Mouse (Mus musculus): ENCODE data around the gene Ctnnal1.
"Not testable (repeated sequence)": the region's sequence is repeated elsewhere in the genome, so short reads cannot be mapped to it uniquely, and the experiment has no call there.

Ctnnal1 gene

GRCm38 (mm10) chr4:56865003-56865511 is at the start of gene Ctnnal1:
TSS of gene Ctnnal1 (minus strand) at chr4:56865188.
- peak; percentile 71 for DNase-seq (ENCODE audit: low spot score)

DNA sequence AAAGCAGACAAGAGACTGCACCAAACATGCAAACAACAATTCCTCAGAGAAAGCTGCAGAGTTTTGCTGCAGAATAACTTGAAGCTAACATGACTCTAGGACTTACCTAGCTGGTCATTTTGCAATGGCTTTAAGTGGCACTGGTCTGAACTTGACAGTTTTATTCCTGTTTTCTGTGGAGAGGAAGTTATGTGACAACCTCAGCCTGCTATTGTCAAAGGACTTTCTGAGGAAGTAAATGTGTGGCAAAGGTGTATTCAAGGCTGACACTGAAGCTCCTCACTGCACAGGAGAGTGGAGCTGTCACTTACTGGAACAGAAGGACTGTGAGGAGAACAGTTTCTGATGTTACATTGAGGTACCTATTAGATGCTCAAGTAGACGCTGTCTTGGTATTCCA is 49.8 kb upstream of the Ctnnal1 start:
- no peak for DNase-seq (ENCODE audit: low spot score)

DNA sequence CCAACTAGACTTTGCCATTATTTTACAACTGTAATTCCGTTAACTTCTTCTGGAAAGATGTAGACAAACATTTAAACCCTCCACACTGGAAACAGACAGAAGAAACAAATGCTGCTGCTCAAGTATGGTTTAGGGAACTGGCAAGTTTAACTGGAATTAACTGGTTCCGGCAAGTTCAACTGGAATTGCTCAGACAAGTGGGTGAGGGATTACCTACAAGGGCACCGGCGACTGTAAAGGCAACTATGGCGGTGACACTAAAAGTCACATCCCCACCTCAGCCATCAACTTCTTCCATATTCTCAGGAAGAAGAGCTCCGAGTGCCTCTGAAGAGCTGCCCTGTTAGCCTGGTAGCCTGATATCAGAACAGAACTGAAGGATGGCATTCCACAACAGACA is 49.4 kb upstream of the Ctnnal1 start:
- no peak for DNase-seq (ENCODE audit: low spot score)

- DNase-seq (ENCODE audit: low spot score), result no peak
These were observed 47.5 kb upstream of the Ctnnal1 start for GRCm38 (mm10) chr4:56912382-56913001.

DNA sequence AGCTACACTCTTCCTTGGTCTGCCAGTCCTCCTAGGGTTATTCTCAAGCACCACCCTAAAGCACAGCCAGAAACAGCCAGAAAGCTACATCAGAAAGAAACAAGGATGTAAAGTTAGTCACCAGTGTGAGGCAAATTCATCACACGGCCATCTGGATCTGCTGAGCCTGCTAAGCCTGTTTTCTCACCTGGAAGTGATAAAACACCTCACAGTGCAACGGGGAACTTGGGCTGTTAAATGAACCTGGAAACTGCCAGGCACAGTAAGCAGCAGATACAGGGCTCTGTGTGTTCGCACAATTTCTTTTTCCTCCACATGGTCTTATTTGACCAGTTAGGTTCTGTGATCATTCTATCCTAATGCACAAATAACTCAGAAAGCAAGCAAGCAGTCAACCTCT is 44.6 kb upstream of the Ctnnal1 start:
- DNase-seq (ENCODE audit: low spot score), result no peak

- DNase-seq (ENCODE audit: low spot score), result no peak
These were observed 42.7 kb upstream of the Ctnnal1 start for GRCm38 (mm10) chr4:56907671-56908070.

DNA sequence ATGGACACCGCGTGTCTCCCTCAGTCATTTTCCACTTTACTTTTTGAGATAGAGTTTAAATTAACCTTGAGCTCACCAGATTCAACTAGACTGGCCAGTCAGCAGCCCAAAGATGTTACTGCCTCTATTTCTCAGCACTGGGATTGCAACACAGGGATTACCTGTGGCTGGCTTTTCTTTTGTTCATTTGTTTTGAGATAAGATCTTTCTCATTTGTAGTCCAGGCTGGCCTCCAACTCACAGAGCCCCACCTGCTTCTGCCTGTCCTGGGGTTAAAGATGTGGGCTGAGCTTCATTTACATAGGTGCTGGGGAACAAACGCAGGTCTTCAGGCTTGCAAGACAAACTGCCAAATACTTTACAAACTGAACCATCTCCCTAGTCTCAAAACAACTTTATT is 41.9 kb upstream of the Ctnnal1 start:
- no peak for DNase-seq (ENCODE audit: low spot score)

DNA sequence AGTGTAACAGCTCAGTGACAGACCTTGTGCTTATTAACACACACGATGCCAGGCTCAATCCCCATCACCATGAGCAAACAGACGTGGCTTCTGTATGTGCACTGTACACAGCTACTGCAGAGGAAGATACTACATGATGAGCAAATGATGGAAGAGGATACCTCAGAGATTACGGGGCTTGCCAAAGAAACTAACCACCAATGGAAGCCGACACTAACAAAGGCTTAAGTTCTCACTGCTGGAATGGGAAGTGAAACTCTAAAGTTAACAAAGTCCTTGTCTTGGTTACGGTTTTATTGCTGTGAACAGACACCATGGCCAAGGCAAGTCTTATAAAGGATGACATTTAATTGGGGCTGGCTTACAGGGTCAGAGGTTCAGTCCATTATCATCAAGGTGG is 40.5 kb upstream of the Ctnnal1 start:
- DNase-seq (ENCODE audit: low spot score), result no peak

- DNase-seq (ENCODE audit: low spot score), result no peak
These were observed 36.7 kb upstream of the Ctnnal1 start for GRCm38 (mm10) chr4:56901671-56902070.

- no peak for DNase-seq (ENCODE audit: low spot score)
These were observed 34.2 kb upstream of the Ctnnal1 start for GRCm38 (mm10) chr4:56899216-56899615.

DNA sequence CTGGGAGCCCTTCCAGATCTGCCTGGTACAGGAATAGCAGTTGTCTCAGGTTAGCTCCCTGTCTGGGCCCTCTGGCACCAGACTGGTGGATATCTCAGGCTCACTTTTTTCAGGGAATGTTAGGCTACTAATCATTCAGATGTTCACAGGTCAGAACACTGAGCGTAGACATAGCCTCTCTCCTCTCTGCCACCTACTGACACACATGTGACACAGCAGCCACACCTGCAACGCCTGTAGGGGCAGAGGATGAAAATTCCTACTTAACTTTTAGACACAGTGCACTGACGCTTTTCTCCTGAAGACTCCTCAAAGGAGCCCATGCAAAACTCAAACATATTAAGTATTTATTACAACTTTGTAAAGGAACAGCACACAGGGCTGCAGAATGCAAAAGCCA is 32.5 kb upstream of the Ctnnal1 start:
- no peak for DNase-seq (ENCODE audit: low spot score)

DNA sequence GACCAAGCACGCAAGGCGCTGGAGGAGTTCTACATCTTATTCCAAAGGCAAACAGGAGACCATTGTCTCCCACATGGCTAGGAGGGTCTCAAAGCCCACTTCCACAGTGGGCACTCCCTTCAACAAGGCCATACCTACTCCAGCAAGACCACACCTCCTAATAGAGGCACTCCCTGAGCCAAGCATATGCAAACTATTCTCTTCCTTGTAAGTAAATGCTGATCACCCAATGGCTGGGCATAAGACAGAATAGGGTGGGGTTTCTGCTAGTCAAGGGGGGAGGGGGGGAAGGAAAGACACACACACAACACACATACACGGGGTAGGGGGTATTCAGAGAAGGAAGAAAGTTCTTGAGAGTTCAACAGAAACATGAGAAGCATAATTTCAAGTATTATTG is 29.2 kb upstream of the Ctnnal1 start:
- no peak for DNase-seq (ENCODE audit: low spot score)

GRCm38 (mm10) chr4:56892501-56893115 is 27.6 kb upstream of the Ctnnal1 start:
- no peak for DNase-seq (ENCODE audit: low spot score)

GRCm38 (mm10) chr4:56888483-56888882 is 23.5 kb upstream of the Ctnnal1 start:
- no peak for DNase-seq (ENCODE audit: low spot score)

GRCm38 (mm10) chr4:56886286-56886979 is 21.4 kb upstream of the Ctnnal1 start:
- no peak for DNase-seq (ENCODE audit: low spot score)

DNA sequence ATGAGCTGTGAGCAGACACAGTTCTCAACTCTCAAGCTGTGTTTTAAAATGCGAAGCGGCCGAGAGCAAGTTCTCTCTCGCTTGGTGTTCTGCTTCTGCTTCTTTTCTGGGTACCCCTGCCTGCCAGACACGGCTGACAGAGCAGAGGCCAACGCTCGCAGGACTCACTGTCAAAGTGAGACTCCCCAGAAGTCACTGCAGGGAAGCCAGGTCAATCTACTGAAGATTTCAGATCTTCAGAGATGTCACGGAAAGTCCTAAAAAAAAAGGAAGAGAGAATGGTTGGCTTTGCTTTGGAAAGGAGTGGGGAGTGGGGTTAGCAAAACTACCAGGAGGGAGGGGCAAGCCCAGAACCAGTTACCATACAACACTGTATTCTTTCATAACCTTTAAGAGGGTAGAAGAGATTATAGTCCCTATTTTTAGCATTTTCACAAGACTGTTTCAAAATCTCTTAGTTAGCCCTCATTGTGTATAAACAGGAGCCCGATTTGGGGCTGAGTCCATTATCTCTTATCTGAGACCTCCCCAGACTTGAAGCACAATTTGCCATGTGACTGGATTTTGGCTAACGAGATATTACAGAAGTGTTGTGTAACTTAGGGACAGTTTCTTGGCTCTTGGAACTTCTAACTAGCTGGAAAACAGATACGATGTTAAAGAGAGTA is 15.2 kb upstream of the Ctnnal1 start:
- DNase-seq (ENCODE audit: low spot score), result no peak

DNA sequence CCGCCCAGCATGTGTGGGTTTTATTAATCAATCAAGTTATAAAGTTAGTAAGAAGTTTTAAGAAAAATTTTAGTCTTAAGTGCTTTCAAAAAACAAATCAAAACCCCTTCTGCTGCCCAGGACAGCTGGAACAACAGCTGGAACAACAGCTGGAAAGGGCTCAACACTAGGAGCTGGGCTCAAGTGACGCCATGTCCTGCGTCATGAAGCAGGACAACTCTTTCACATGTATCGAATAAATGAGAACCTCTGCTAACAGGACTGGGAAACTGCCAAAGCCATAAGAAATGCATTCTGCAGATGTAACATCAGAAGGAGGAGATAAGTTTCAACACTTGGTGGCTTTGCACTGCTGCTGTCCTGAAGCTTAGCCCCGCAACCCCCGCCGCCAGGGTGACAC is 14.0 kb upstream of the Ctnnal1 start:
- no peak for DNase-seq (ENCODE audit: low spot score)

DNA sequence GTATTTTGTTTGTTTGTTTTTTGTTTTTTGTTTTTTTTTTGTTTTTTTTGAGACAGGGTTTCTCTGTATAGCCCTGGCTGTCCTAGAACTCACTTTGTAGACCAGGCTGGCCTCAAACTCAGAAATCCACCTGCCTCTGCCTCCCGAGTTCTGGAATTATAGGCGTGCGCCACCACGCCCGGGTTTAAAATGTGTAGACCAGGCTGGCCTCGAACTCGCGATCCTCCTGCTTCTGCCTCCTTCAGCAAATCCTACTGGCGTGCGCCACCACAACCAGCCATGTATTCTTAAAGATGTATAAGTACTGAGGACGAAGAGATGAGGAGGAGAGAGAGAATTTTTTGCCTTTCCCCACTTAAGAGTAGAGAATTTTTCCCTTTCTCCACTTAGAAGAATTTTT is 5.6 kb upstream of the Ctnnal1 start:
- not testable (repeated sequence) for DNase-seq (ENCODE audit: low spot score)

GRCm38 (mm10) chr4:56867761-56868160 is 2.8 kb upstream of the Ctnnal1 start:
- DNase-seq (ENCODE audit: low spot score), result no peak

- DNase-seq (ENCODE audit: low spot score), result no peak
These were observed 983 bp upstream of the Ctnnal1 start for GRCm38 (mm10) chr4:56865971-56866370.

DNA sequence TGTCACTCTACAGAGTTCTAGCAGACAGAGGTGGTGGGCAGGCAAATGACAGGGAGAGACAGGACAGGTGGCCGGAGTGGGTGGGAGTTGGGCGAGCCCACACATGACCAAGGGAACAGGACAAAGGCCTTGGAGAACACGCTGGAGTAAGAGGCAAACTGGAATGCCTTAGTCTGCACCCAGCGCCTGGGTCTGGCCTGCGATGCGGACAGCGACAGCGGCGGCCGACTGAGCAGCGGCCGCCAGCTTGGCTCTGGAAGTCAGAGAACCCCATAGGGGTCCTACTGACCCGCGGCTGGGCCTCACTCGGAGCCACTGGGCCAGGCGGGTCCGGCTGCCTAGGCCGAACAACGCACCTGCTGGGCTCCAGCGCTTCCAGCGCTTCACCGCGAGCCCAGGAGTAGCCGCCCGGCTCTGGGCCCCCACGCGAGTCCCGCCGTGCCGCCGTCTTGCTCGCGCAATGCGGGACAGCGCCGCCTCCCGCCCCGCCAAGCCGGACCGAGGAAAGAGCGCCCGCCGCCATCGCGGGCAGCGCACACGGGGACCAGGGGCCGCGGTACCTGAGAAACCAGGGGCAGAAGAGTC is 479 bp downstream of the Ctnnal1 start:
- DNase-seq (ENCODE audit: low spot score), result no peak

DNA sequence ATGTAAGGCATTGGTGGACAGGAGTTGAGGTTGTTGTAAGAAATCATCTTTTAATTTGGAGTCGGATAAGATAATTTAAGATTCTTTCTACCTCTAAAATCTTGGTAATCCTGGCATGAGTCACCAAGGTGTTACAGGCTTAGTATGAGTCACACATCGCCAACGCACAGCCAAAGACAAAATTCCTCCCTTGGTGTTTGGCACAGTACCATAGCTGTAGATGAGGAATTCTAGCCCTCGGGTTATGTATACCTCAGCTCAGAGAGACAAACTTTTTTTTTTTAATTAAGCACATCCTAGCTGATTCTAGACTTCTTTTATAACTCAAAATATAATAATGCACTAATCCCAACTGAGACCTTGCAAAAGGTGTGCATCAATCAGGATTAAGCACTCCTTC is 972 bp downstream of the Ctnnal1 start:
- no peak for DNase-seq (ENCODE audit: low spot score)

All from ovary, postnatal 10 days (tissue).